28 mouse cellular contexts compared by ENCODE assay signal in genomic region chr17:58004491-58004890, GRCm38 (mm10).
"Had no signal": no experiment of that assay in that cellular context is flagged by ENCODE, and none has a peak within 500 bp of the region (broad histone marks: within the 10 kb centered on the region; RNA-seq: fewer than 3 reads in every experiment).

No protein-coding gene starts in this region.

- H3K4me2 ChIP-seq: embryonic facial prominence, embryonic 12.5 days; embryonic facial prominence, embryonic 13.5 days; embryonic facial prominence, embryonic 15.5 days; forebrain, embryonic 12.5 days; forebrain, embryonic 13.5 days; forebrain, embryonic 15.5 days had no signal

- H3K4me1 ChIP-seq: embryonic facial prominence, embryonic 10.5 days; embryonic facial prominence, embryonic 12.5 days; embryonic facial prominence, embryonic 13.5 days; embryonic facial prominence, embryonic 15.5 days; forebrain, embryonic 10.5 days; forebrain, embryonic 12.5 days; forebrain, embryonic 13.5 days had no signal

- ATAC-seq: forebrain, embryonic 13.5 days; forebrain, embryonic 14.5 days; forebrain, postnatal 0 days had no signal

- H3K36me3 ChIP-seq: embryonic facial prominence, embryonic 10.5 days; embryonic facial prominence, embryonic 12.5 days; embryonic facial prominence, embryonic 13.5 days; embryonic facial prominence, embryonic 15.5 days; forebrain, embryonic 10.5 days; forebrain, embryonic 12.5 days; forebrain, embryonic 15.5 days had no signal

- H3K27me3 ChIP-seq: embryonic facial prominence, embryonic 12.5 days; embryonic facial prominence, embryonic 13.5 days; embryonic facial prominence, embryonic 15.5 days; forebrain, embryonic 12.5 days; forebrain, embryonic 13.5 days; forebrain, embryonic 15.5 days had no signal

- DNase-seq: cerebellum, adult 2 months; cerebellum, adult 8-10 months; cerebellum, adult 9-10 months; cerebellum, adult 9-11 months; cerebellum, postnatal 10 days; cerebellum, postnatal 14 days; cerebellum, postnatal 25 days; cerebellum, postnatal 36 days; embryo, embryonic 11 days; forebrain, postnatal 0 days; gastrocnemius, adult 2 months; gastrocnemius, postnatal 10 days; gastrocnemius, postnatal 14 days; gastrocnemius, postnatal 25 days; gastrocnemius, postnatal 36 days; heart, adult 11 months; heart, adult 18-20 months; heart, adult 2 months had no signal

- H3K9me3 ChIP-seq: embryonic facial prominence, embryonic 10.5 days; embryonic facial prominence, embryonic 12.5 days; embryonic facial prominence, embryonic 13.5 days; embryonic facial prominence, embryonic 15.5 days; forebrain, embryonic 10.5 days; forebrain, embryonic 12.5 days; forebrain, embryonic 13.5 days; forebrain, embryonic 15.5 days had no signal

- H3K4me3 ChIP-seq: embryonic facial prominence, embryonic 10.5 days; embryonic facial prominence, embryonic 12.5 days; embryonic facial prominence, embryonic 13.5 days; embryonic facial prominence, embryonic 15.5 days; erythroblast, embryonic 14.5 days; forebrain, embryonic 10.5 days; forebrain, embryonic 12.5 days; forebrain, embryonic 13.5 days; forebrain, embryonic 15.5 days; gastrocnemius, adult 2 months; heart, adult 2 months had no signal

- H3K27ac ChIP-seq: embryonic facial prominence, embryonic 10.5 days; embryonic facial prominence, embryonic 12.5 days; embryonic facial prominence, embryonic 13.5 days; embryonic facial prominence, embryonic 15.5 days; forebrain, embryonic 10.5 days; forebrain, embryonic 12.5 days; forebrain, embryonic 13.5 days; forebrain, embryonic 15.5 days; gastrocnemius, adult 2 months; heart, adult 2 months had no signal

- H3K9ac ChIP-seq: embryonic facial prominence, embryonic 12.5 days; embryonic facial prominence, embryonic 13.5 days; embryonic facial prominence, embryonic 15.5 days; forebrain, embryonic 12.5 days; forebrain, embryonic 13.5 days; forebrain, embryonic 15.5 days; forebrain, postnatal 0 days had no signal
